Mouse (Mus musculus) liver, postnatal 0 days (tissue): Measurements from ENCODE around the gene 4931428L18Rik.

Experiments used
- CTCF ChIP-seq: sonication (generic); IDR thresholded peaks from 2 replicates; pipeline ENCODE4 v1.5.1; 2016; ENCODE audit warnings: antibody characterized with exemption, low read depth
- EP300 ChIP-seq: IDR thresholded peaks from 2 replicates; pipeline ENCODE4 v1.6.1; 2016; ENCODE audit warnings: antibody characterized with exemption, low read depth, mild to moderate bottlenecking

GRCm38 (mm10) chr1:31152799-31153426, 69.6 kb downstream of the 4931428L18Rik start:
- TF ChIP-seq CTCF (peak; percentile 67), EP300 (no peak)
